Mouse (Mus musculus): Measurements from ENCODE around the gene Ap1m2. TPM values are rescaled to one million over a fixed set of nuclear protein-coding genes. Genes with fewer than 3 reads are reported as not detected.
A peak's percentile ranks its signal among the peaks of the same experiment; 100 is the strongest.
"Not testable (repeated sequence)": the region's sequence is repeated elsewhere in the genome, so short reads cannot be mapped to it uniquely, and the experiment has no call there.

The Ap1m2 gene
- polyA plus RNA-seq, 1 experiment from 2014 or later: 9.5 TPM

DNA sequence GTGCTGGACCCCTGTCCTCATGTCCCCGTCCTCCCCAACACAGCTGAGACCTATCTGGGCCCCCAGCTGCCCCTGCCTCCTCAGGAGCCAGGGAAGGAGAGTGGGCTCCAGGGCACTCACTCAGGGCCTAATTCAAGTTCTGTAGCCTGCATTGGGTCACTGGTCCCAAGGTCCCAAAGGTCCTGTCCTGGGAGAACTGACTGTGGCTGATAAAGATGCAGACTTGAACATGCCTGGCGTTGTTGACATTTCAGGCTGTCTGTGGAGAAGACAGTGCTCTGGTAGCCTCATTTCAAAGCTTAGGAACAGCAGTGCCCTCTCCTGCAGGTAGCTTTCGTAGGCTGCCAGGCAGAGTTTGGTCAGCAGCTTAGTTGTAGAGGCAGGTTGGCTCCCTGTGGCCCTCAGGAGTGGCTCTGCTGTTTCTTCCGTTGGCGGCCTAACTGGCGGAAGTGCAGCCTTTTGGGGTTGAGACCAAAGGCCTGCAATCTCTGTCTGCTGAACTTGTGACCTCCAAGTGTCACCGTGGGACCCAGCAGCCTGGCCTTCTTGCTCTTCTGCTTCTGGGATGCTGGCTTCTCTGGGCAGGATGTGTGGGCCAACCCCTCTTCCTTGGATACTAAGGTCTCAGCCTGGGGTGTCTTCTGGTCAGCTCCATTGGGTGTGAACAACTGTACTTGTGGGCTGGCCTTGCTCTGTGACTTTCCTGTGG lies 38.5 kb downstream of the Ap1m2 start:
- Histone ChIP-seq H3K27me3 (no peaks in the 10 kb centered on the region), H3K9me3 (no peaks in the 10 kb centered on the region), H3K27ac (no peak overlapping the region), H3K4me2 (no peak overlapping the region), H3K36me3 (peaks cover 97% of the 10 kb centered on the region), H3K4me1 (replicated peaks) (no peaks in the 10 kb centered on the region), H3K4me3 (replicated peaks) (no peak overlapping the region), H3K9ac (replicated peaks) (no peak overlapping the region)
- 85% methylated on average over 7 of the region's 7 CpGs for WGBS
- ATAC-seq (ENCODE audit: insufficient number of reproducible peaks, insufficient read depth, low FRiP score, low TSS enrichment, low read depth): no peak

DNA sequence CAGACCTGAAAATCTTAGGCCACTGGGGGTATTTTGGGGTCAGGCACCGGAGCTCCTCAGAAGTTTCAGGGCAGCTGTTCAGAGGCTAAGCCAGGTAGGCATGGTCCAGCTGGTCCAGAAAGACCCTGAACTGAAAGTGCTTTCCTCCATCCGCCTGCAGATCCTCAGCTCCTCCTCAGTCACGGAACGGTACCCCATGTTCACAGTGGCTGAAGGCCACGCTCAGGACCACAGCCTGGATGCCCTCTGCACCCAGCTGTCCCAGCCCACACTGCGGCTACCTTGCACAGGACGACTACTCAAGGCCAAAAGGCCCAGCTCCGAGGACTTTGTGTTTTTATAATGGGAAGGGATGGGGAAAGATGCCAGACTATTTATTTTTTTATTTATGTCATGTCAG lies 39.0 kb downstream of the Ap1m2 start:
- H3K27ac ChIP-seq: no peak overlapping the region
- H3K4me1 ChIP-seq (replicated peaks): no peaks in the 10 kb centered on the region
- no peaks in the 10 kb centered on the region for H3K9me3 ChIP-seq
- no peak for ATAC-seq (ENCODE audit: insufficient number of reproducible peaks, insufficient read depth, low FRiP score, low TSS enrichment, low read depth)
- no peak overlapping the region for H3K9ac ChIP-seq (replicated peaks)
- WGBS: 88% methylated on average over 8 of the region's 8 CpGs
- no peak overlapping the region for H3K4me2 ChIP-seq
- H3K36me3 ChIP-seq: peaks cover 99% of the 10 kb centered on the region
- no peak overlapping the region for H3K4me3 ChIP-seq (replicated peaks)
- no peaks in the 10 kb centered on the region for H3K27me3 ChIP-seq

DNA sequence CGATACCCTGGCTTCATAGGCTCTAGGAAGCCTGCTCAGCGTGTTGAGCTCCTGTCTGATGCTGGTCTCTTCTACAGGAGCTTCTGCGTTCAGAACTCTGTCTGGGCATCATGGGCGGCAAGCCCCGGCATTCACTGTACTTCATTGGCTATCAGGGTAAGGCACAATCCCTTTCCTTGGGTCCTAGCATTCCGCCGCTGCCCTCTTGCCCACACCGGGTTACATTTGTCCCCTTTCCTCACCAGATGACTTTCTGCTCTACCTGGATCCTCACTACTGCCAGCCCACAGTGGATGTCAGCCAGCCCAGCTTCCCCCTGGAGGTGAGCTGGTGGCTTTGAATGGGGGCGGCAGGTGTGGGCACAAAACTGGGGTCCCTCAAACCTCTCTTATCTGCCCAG lies 39.7 kb downstream of the Ap1m2 start:
- Histone ChIP-seq H3K27ac (no peak overlapping the region), H3K27me3 (no peaks in the 10 kb centered on the region), H3K36me3 (peaks cover 97% of the 10 kb centered on the region), H3K9ac (replicated peaks) (no peak overlapping the region), H3K4me1 (replicated peaks) (no peaks in the 10 kb centered on the region), H3K4me3 (replicated peaks) (no peak overlapping the region), H3K9me3 (no peaks in the 10 kb centered on the region), H3K4me2 (no peak overlapping the region)
- no peak for ATAC-seq (ENCODE audit: insufficient number of reproducible peaks, insufficient read depth, low FRiP score, low TSS enrichment, low read depth)
- WGBS: 92% methylated on average over 9 of the region's 9 CpGs

DNA sequence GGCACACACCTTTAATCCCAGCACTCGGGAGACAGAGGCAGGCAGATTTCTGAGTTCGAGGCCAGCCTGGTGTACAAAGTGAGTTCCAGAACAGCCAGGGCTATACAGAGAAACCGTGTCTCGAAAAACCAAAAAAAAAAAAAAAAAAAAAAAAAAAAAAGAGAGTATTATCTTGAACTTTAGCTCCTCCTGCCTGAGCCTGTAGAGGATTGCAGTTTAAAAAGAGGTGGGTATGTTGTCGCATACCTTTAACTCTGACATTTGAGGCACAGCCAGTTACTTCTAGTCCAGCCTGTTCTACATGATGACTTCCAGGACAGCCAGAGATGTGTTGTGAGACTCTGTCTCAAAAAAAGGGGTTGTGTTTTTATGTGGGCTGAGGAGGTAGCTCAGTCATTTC lies 42.5 kb downstream of the Ap1m2 start:
- WGBS: 83% methylated on average over 5 of the region's 5 CpGs
- ATAC-seq (ENCODE audit: insufficient number of reproducible peaks, insufficient read depth, low FRiP score, low TSS enrichment, low read depth); H3K9ac ChIP-seq (replicated peaks); H3K4me3 ChIP-seq (replicated peaks); H3K9me3 ChIP-seq; H3K27ac ChIP-seq; H3K27me3 ChIP-seq; H3K4me2 ChIP-seq: not testable (repeated sequence)
- peaks cover 78% of the 10 kb centered on the region for H3K36me3 ChIP-seq
- H3K4me1 ChIP-seq (replicated peaks): peaks cover 16% of the 10 kb centered on the region

DNA sequence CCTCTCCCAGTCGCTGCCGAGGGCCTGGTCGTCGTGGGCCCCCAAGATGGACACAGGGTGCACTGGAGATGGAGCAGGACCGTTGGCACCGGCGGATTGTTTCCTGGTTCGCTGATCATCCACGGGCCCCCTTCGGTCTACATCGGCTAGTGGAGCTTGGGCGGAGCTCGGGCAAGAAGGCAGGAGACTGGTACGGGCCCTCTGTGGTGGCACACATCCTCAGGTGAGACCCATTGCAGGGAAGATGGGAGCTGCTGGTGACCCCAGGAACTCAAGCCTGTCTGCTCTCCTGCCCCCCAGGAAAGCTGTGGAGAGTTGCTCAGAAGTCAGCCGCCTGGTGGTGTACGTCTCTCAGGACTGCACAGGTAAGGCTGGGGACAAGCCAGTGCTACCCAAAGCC lies 43.8 kb downstream of the Ap1m2 start:
- no peak overlapping the region for H3K4me3 ChIP-seq (replicated peaks)
- ATAC-seq (ENCODE audit: insufficient number of reproducible peaks, insufficient read depth, low FRiP score, low TSS enrichment, low read depth): no peak
- H3K36me3 ChIP-seq: peaks cover 65% of the 10 kb centered on the region
- 94% methylated on average over 16 of the region's 16 CpGs for WGBS
- no peak overlapping the region for H3K9ac ChIP-seq (replicated peaks)
- no peak overlapping the region for H3K4me2 ChIP-seq
- no peak overlapping the region for H3K27ac ChIP-seq
- H3K4me1 ChIP-seq (replicated peaks): peaks cover 20% of the 10 kb centered on the region
- no peaks in the 10 kb centered on the region for H3K27me3 ChIP-seq
- H3K9me3 ChIP-seq: no peaks in the 10 kb centered on the region

DNA sequence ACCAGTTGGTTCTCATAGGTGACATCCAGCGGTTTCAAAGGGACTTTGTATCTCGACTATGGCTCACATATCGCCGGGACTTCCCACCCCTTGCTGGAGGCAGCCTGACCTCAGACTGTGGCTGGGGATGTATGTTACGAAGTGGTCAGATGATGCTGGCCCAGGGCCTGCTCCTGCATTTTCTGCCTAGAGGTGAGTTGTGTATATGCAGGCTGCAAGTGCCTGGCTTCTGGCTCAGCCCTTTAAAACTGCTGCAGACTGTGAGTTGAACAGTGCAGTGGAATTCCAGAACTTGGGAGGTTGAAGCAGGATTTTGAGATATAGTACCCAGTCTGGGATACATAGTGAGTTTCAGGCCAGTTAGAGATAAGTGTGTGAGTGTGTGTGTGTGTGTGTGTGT lies 45.2 kb downstream of the Ap1m2 start:
- no peaks in the 10 kb centered on the region for H3K9me3 ChIP-seq
- 89% methylated on average over 5 of the region's 5 CpGs for WGBS
- peaks cover 51% of the 10 kb centered on the region for H3K36me3 ChIP-seq
- no peak for ATAC-seq (ENCODE audit: insufficient number of reproducible peaks, insufficient read depth, low FRiP score, low TSS enrichment, low read depth)
- H3K4me1 ChIP-seq (replicated peaks): peaks cover 20% of the 10 kb centered on the region
- 0 out of 2 replicates have a peak overlapping the region, but pooled peaks have one; percentile 78 for H3K4me2 ChIP-seq
- no peaks in the 10 kb centered on the region for H3K27me3 ChIP-seq
- H3K4me3 ChIP-seq (replicated peaks): no peak overlapping the region
- no peak overlapping the region for H3K9ac ChIP-seq (replicated peaks)
- H3K27ac ChIP-seq: no peak overlapping the region

DNA sequence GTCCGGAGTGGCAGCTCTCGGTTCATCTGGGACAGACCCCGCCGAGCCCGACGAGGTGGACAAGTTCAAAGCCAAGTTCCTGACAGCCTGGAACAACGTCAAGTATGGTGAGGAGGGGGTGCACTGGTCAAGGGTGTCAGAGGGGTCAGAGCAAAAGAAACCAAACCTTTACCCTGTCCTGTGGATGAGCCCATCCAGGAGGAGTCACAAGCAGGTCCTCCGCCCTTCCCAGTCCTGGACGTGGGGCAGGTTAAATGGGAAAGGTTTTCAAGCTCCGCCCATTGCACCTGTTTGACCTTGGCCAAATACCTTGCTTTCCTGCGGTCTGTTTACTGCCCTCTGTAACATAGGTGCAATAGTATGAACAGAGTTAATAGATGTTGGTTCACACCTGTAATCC lies 46.5 kb downstream of the Ap1m2 start:
- H3K4me3 ChIP-seq (replicated peaks): peak overlapping the region; percentile 76
- peak overlapping the region; percentile 80 for H3K9ac ChIP-seq (replicated peaks)
- H3K9me3 ChIP-seq: no peaks in the 10 kb centered on the region
- 0 out of 2 replicates have a peak overlapping the region, but pooled peaks have one; percentile 41 for H3K27ac ChIP-seq
- H3K36me3 ChIP-seq: peaks cover 38% of the 10 kb centered on the region
- ATAC-seq (ENCODE audit: insufficient number of reproducible peaks, insufficient read depth, low FRiP score, low TSS enrichment, low read depth): peak; percentile 48
- H3K4me2 ChIP-seq: peak overlapping the region; percentile 78
- 5% methylated on average over 11 of the region's 11 CpGs for WGBS
- no peaks in the 10 kb centered on the region for H3K27me3 ChIP-seq
- peaks cover 20% of the 10 kb centered on the region for H3K4me1 ChIP-seq (replicated peaks)

DNA sequence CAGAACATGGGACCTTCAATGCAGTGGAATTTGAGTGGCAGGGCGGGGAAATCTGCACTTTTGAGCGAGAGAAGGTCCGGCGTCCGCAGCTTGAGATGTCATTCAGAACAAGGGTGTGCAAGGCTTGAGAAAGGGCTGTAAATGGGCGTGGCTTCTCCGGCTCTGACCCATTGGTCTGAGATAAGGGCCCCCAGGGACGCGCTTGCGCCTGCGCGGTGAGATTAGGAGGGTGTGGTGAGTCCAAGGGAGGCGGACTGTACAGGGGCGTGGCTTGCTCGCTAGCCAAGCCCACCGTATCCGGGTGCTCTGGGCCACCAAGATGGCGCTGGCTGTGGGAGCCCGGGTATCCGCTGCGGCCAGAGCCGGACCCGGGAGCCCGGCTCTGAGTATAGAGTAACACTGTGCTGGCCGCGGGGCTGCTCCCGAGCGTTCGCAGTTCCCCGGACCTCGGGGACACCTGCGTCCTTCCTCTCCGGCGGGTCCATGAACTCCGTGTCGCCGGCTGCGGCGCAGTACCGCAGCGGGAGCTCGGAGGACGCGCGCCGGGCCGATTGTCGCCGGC lies 47.1 kb downstream of the Ap1m2 start, which contains the start of gene Atg4d:
Gene Atg4d, plus strand, starts transcription at position 294 of the 562 bp plus-strand sequence.
- Histone ChIP-seq H3K4me3 (replicated peaks) (peak within 1 kb of the TSS; percentile 76), H3K4me1 (replicated peaks) (peaks cover 20% of the 10 kb centered on the region), H3K9me3 (no peaks in the 10 kb centered on the region), H3K4me2 (peak within 1 kb of the TSS; percentile 78), H3K36me3 (peaks cover 33% of the 10 kb centered on the region), H3K27ac (peak within 1 kb of the TSS; percentile 75), H3K27me3 (no peaks in the 10 kb centered on the region), H3K9ac (replicated peaks) (peak within 1 kb of the TSS; percentile 80)
- whole genome bisulfite sequencing: under 1% methylated on average over 49 of the region's 49 CpGs
- ATAC-seq (ENCODE audit: insufficient number of reproducible peaks, insufficient read depth, low FRiP score, low TSS enrichment, low read depth): peak; percentile 94

DNA sequence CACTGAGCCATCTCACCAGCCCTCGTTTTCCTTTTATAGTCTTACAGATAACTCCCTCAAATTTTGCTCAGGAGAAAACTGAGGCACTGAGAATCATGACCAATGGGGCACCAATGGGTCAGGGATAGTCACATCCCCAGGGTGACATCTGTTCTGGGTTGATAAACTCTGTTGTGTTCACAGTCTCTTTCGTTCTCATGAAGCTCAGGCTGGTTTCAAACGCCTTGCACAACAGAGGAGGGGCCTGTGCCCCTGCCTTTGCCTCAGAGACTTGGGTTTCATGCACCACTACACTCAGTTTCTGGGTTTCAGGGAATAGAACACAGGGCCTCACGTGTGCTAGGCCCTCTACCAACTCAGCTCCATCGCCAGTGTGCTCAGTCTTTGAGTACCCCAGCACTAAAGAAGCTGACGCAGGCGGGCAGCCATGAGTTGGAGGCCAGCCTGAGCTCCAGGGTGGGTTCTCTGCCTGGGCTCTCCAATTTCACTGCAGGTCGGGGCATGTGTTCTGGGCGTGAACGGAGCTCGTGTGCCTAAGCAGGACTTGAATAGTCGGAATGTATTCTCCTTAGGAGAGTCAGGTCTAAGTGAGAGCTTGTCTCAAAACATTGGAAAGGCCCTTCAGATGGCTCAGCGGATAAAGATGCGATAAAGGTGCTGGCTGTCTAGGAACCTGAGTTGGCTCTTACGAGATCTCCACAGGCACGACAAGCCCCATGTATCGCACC lies 47.7 kb downstream of the Ap1m2 start:
- Histone ChIP-seq H3K4me3 (replicated peaks) (peak overlapping the region; percentile 76), H3K36me3 (peaks cover 28% of the 10 kb centered on the region), H3K9me3 (no peaks in the 10 kb centered on the region), H3K27ac (peak overlapping the region; percentile 75), H3K9ac (replicated peaks) (peak overlapping the region; percentile 80; the same call in 1 of the 2 replicates), H3K4me1 (replicated peaks) (peaks cover 20% of the 10 kb centered on the region), H3K4me2 (peak overlapping the region; percentile 78), H3K27me3 (no peaks in the 10 kb centered on the region)
- peak; percentile 41; the same call in 1 of the 2 replicates for ATAC-seq (ENCODE audit: insufficient number of reproducible peaks, insufficient read depth, low FRiP score, low TSS enrichment, low read depth)
- WGBS: 14% methylated on average over 17 of the region's 17 CpGs

DNA sequence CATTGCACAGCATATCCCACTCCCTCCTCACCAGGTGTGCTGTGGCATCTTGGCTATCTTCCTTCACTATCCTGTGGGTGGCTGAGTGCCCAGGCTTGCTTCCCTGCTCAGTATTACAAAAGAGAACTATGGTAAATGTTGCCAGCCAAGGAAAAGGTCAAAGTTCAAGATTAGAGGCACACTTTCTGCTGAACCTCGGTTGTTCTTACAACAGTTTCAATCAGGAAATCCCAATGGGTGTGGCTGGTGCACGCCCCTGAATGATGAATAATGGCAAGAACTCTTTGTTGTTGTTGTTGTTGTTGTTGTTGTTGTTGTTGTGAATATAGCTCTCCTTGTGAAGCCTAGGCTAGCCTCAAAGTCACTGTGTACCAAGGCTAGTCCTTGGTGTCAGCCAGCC lies 50.3 kb downstream of the Ap1m2 start:
- Histone ChIP-seq H3K9me3 (no peaks in the 10 kb centered on the region), H3K4me2 (no peak overlapping the region), H3K36me3 (peaks cover 4% of the 10 kb centered on the region; the same call in 1 of the 2 replicates), H3K27me3 (no peaks in the 10 kb centered on the region), H3K4me1 (replicated peaks) (peaks cover 18% of the 10 kb centered on the region), H3K27ac (no peak overlapping the region), H3K9ac (replicated peaks) (no peak overlapping the region), H3K4me3 (replicated peaks) (no peak overlapping the region)
- no peak for ATAC-seq (ENCODE audit: insufficient number of reproducible peaks, insufficient read depth, low FRiP score, low TSS enrichment, low read depth)
- 57% methylated on average over 2 of the region's 2 CpGs for WGBS

DNA sequence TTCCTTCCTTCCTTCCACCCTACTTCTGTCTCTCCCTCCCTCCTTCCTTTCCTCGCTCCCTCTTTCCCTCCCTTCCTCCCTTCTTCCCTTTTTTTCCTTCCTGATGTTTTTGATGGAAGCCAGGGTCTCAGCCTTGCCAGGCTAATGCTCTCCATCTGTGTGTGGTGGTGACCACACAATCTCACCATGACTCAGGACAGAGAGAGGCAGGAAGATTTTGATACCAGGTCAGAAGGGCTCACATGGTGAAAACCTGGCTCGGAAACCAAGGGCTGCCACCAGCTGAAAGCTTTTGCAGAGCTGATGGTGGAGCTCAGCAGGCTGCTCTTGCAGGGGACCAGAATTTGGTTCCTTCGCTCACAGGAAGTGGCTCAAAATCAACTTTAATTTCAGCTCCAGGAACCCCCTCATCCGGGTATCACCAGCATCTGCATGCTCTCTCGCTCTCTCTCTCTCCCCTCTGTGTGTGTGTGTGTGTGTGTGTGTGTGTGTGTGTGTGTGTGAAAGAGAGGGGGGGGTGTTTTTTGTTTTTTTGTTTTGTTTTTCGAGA lies 51.6 kb downstream of the Ap1m2 start:
- H3K4me1 ChIP-seq (replicated peaks): peaks cover 6% of the 10 kb centered on the region
- ATAC-seq (ENCODE audit: insufficient number of reproducible peaks, insufficient read depth, low FRiP score, low TSS enrichment, low read depth): no peak
- no peaks in the 10 kb centered on the region for H3K36me3 ChIP-seq
- WGBS: 68% methylated on average over 6 of the region's 6 CpGs
- no peak overlapping the region for H3K9ac ChIP-seq (replicated peaks)
- no peak overlapping the region for H3K4me3 ChIP-seq (replicated peaks)
- H3K27me3 ChIP-seq: no peaks in the 10 kb centered on the region
- no peak overlapping the region for H3K4me2 ChIP-seq
- H3K9me3 ChIP-seq: no peaks in the 10 kb centered on the region
- no peak overlapping the region for H3K27ac ChIP-seq

Measured in limb, embryonic 12.5 days (tissue).